Mouse (Mus musculus) adrenal gland, postnatal 4 days (tissue): ENCODE measurements around the gene Fam170b. TPM values are rescaled to one million over a fixed set of nuclear protein-coding genes. Genes with fewer than 3 reads are reported as not detected.

Source experiments
- DNase-seq, 2 experiments: peaks; one replicate each; pipeline ENCODE4 v3.0.0; 2021 to 2022; ENCODE audit warnings: low spot score in 2 of 2, mixed read lengths in 2 of 2
- long read RNA-seq, 2 experiments: library from polyadenylated mRNA; stranded (forward); transcript quantifications; one replicate each; pipeline ENCODE4 v2.0.0; 2021
- total RNA-seq, 2 experiments: library from RNA; stranded (reverse); gene quantifications; 2 replicates each; pipeline ENCODE4 v1.2.3; 2021

Gene Fam170b
- total RNA-seq, result not detected
- long read RNA-seq, experiment 1, result 0 reads
- long read RNA-seq, experiment 2, result 0 reads

DNA sequence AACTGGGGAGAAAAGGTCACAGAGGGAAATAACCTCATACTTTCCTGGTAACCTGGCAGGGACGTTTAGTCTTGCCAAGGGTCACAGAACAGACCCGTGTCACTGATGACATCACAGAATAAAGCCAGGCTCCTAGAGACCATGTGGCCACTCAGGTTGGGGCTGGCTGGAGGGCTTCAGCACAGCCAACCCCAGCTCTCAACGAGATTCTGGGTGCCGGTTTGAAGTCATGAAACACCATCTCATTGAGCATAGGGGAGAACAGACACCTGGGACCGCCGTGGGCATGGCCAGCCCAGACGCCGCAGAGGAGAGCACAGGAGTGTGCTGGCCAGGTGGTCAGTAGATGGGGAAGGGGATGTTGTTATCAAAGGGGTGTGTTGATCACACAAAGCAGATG is at the start of gene Fam170b:
Gene Fam170b (plus strand): TSS at position 116 of the 400 bp plus-strand sequence.
- DNase-seq, result no peak

DNA sequence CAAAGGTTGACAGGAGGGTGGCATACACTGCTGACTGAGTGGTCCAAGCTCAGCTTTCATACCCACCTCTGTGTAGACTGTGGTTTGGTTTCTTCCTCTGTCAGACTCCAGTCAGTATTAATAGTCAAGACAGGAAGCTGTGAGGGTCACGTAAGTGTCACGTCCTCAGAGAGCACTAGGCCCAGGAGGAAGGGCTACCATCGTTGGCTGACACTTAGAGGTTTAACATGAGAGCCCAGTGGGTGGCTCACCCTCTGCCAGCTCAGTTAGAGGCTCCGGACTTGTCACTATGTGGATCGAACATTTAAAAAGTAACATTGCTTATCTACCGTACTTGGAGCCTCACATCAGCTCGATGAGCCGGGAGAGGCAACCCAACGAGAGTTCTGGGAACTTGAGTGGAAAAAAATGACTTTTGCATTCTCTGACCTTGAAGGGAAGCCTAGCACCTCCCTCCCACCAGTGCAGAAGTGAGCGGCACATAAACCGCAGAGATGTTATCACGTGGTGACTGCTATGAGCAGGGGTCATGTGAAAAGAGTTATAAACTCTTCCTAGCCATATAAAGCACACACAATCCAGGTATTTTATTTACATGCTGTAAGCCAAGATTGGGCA is 49.5 kb upstream of the Fam170b start:
- no peak for DNase-seq

DNA sequence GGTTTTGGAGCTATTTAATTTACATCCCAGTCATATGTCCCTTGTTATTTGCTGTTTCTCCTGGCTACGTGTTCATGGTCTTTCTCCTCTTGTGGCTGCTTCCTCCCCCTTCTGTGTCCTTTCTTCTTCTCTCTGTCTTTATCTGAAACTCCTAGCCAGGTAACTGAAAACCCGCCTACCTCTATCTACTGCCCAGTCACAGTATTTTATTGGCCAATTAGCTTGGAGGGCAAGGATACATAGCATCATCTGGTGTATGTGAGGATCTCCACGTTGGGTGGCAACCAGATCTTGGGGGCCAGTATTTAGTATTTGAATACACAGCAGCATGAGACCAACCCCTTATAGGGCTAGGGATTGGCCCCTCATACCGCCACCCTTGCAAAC is 49.0 kb upstream of the Fam170b start:
- DNase-seq, result no peak

DNA sequence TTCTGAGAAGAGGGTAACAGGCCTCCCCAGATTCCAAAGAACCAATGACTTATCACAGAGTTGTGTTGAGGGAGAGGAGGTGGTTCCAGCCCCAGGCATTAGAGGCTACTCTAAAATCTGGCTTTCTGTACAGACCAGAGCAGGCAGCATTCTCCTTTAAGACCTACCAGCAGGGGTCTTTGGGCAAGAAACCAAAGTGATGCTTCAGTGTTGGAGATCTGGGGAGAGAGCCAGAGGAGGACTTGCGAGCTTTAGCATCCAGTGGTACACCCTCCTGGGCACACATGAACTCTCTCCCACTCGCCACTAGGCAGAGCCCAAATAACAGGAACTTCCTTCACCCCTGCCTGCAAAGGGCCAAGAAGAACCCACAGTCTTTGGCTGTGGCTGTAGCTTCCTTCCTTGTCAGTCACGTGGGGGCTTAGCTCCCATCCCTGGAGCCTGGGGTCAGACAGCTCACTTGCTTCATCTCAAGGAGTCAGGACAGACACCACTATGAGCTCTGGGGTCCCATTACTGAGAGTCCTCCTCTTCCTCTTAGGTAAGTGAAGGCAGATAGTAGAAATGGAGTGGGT is 48.1 kb upstream of the Fam170b start, which contains the start of gene Tmem273:
Gene Tmem273 (plus strand): TSS at position 408 of the 575 bp plus-strand sequence.
- no peak for DNase-seq

DNA sequence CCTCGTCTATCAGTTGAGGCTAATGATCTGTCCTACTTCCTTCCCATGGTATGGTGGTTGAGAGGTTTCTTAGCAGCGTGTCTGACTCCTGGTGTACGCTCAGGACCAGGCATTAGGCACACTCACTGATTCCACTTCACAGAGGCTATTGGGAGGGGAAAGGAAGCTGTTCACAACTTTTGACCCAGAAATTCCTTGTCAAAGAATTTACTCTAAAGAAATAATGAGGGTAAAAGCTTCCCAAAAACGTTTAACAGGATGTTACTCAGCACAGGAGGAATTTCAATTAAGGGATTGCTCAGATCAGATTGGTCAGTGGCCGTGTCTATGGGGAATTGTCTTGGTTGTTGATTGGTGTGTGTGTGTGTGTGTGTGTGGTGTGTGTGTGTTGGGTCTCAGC is 46.1 kb upstream of the Fam170b start:
- no peak for DNase-seq

DNA sequence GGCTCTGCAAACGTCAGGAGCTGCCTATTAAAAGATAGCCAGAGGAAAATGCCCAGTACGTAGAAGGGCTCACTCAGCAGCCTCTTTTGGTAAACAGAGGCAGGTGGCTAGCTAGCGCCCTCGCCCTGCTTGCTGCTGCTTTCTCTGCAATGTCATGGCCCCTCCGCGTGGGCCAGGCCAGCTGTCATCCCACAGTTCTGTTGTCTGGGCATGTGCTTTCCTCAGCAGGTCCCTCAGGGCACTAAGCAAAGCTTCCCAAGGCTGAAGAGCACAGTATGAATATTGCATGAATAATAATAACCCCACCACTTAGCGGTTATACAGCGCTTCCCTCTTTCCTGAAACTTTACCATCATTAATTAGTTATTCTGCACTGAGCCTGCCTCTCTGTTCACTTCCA is 37.4 kb upstream of the Fam170b start:
- DNase-seq, result no peak

DNA sequence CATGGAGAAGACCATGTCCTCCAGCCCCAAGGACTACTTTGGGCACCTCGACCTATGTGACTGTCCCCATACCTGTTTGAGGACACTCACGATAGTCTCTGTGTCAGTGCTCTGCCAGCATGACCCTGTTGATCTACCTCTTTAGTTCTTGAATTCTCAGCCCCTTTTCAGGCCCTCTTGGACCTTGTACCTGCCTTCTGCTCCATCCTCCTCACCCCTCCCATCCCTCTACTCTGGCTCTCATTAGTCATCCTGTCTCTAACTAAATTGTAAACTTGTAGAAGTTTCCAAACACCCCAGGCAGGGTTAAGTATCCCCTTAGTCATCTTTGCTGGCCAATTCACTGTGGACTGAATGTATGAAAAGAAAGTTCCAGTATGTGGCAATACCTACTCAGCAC is 36.0 kb upstream of the Fam170b start:
- DNase-seq, result no peak

DNA sequence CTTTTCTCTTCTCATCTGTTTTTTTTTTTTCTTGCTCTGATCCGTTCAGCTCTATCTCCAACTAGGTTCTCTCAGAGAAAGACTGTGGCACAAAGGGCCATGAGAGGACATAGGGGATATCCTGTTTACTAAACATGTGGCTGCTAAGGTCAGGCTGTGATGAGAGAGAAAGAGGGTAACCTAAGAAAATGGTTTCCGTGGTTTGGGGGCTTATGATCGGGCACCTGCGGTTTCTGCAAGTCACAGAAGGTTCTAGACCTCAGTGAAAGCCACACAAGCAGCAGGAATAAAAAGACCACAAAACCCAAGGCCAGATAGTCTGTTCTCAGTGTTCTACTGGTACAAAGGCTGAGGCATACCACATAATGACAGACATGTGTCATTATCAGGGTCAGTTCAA is 35.4 kb upstream of the Fam170b start:
- no peak for DNase-seq

DNA sequence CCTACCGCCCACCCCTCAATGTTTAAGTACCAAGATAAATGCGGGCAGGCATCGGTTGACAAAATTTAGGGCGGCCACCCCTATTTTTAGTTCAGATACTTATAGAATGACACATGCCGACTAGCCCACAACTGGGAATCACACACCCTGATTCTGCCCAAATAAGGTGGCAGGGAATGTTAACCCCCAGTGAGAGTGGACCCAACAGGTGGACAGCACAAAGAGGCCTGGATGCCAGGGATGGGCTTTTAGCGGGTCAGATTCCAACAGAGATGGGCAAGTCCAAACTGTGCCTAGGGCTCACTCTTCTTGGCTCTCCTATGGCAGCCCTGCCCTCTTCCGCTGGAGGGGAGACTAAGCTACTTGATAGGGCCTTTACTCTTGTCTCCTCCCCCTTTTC is 33.7 kb upstream of the Fam170b start:
- DNase-seq, result no peak

DNA sequence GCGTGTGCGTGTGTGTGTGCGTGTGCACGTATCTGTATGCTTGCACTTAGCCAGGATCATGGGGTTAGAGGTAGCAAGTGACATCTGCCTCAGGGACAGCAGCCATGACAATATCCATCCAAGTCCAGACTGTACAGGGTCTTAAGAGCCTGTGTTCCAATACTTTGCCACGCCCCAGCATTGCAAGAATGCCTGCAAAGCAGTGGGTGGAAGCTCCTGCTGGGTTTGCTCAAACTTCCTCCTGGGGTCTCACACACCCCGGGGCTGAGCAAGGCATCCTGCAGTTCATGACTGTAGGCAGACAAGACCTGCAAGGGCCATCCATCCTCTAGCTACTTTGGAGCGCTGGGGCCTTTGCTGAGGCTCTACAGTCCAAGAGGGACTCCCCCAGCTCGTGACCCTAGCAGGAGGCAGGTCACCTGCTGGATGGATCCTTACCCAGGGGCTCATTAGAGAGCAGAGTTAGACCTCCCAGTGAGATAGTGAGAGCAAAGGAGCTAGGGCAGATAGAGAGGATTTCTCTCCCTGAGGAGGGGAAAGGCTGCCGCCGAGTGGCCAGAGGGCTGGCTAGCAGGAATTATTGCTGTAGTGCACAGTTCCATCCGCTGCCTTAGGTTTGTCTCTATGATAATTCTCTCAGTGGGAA is 32.6 kb upstream of the Fam170b start:
- no peak for DNase-seq

DNA sequence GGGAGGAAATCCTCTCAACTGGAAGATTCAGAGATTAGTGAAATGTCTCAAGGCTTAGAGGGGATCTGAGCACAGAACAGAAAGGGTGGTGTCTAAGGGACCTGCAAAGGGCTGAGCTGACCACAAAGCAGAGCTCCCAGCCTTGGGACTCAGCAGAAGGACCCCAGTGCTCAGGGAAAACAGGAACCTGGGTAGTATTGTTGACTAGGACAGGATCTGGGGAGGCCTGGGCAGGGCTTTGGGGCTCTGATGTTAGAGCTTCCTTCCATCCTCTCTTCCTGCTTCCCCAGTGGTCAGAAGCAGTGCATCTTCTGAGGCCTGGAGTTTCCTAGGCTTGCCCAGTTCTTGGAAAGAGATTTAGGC is 32.1 kb upstream of the Fam170b start:
- no peak for DNase-seq

DNA sequence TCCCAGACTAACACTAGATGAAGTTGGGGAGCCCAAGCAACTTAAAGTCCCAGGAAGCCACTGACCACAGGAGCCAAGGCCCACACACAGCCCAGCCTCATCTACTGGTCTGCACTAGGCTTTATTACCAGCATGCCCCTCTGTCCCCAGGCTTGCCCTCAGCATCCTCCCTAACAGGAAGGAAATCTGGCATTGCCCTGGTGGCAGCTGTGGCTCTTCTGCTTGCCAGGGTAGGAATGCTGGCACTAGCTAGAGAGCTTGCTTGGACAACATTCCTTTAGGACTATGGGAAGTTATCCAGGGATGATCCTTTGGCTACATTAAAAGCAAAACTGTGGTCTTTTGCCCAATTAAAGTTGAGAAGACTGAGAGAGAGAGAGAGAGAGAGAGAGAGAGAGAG is 23.7 kb upstream of the Fam170b start:
- no peak for DNase-seq

DNA sequence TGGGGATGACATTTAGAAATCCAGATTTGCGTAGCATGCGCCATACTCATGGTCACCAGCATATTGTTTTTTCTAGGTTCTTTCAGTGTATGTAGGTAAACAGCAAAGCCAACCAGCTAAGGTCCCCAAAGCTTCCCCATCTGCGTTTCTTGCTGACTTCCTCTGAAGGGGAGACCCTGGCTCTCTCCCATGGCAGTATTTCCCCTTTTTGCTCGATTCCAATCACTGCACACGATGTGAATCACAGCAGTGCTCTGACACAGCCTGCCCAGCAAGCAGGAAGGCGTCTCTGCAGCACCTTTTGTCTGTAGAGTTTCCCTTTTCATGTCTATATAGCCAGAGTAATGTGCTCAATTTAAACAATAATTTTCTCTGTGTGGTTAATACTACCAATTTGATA is 21.3 kb upstream of the Fam170b start:
- DNase-seq, result no peak

DNA sequence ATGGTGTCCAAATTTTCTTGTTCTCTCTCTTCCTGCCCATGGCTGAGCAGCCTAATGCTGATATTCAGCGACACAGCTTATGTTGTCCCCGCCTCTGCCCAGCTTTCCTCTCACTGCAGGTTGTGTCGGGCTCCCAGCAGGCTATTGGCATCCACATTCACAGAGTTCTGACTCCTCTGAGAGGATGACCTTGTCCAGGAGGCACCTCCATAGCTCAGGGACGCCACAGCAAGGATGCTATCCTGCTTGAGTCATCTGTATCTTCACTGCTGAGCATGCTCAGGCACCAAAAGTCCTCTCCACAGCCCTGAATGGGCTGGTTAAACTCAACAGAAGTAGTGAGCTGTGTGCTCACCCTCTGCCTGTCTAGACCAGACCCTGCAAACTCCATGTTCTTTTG is 18.8 kb upstream of the Fam170b start:
- no peak for DNase-seq

DNA sequence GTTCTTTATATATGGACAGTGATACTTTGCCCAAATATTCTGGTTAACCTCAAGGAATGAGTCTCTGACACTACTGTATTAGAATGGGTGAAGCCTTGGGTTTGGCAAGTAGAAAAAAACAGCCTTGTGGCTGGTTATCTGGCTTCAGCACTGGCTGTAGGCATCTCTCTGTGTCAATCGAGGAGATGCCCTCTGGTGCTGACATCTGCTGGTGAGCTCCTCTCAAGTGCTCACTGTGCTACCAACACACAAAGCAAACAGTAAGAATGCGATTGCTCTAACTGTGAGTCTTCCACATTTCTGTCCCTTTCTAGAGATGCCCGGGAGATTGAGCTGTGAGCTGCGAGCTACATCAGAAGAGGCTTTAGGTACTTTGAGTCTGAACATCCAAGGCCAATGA is 17.2 kb upstream of the Fam170b start:
- DNase-seq, result no peak

DNA sequence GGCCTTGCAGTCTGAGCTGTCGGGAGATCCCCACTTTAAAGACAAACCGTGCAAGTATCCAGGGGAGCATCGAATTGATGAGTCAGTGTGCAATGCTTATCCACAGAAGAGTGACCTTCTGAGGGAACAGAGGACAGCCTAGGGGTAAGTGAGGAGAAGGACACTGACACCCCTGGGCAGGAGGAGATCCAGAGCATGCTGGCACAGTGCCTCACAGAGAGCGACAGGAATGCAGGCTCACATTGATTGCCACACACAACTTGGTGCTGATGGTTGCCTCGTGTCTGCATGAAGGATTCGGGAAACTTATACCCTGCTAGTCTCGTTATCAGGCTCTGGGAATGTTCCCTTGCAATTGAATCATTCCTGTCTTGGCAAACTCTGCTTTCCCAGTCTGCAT is 16.5 kb upstream of the Fam170b start:
- no peak for DNase-seq

DNA sequence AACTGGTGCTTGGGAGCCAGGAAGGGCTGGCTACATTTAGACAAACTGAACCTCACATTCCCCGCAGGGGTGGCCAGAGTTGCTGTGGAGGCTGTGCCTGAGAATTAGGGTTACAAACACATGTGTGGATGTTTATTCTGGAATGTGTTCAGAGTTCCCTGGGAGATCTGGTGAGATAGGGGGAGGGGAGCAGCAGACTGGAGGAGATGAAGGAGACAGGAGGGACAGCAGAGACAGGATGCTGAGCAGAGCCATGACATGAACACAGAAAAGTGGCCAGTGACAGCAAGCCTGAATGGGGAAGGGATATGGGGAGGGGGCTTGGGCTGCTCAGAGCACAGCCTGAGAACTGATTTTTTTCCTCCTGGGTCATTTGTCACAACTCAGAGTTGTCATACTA is 14.5 kb upstream of the Fam170b start:
- no peak for DNase-seq

DNA sequence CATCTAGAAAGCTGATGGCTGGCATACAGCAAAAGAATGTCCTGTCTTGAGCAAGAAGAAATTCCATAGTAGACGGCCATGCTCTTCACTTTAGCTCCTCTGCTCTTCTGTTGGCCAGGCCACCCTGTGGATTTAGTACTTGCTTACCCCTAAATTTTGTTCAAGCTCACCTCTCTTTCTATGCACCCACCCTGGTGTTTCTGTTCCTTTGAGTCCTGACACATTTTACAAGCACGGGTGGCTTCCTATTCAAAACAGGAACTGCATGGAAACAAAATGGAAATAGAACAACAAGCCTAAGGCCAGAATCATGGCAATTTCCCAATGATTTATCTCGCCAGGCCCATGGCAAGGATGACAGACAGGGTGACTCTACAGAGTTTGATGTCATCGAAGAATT is 10.9 kb upstream of the Fam170b start:
- DNase-seq, result no peak

DNA sequence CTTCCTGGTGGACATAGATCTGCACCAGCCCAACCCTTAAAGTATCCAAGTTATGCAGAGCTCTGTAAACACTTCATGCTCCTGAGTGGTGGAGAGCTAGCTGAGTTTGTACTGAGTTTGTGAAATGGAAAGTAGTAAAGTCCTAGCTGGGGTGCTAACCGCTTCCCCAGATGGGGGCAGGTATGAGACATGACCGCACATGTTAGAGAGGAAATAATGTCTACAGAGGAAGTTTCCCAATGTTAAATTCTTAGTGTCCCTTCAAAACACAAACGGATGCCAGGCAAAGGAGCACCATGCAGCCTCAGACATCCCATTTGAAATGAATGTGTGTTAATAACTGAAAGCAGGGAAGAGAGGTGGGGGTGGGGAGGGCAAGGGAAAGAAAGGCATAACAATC is 9.9 kb upstream of the Fam170b start:
- DNase-seq, result no peak

DNA sequence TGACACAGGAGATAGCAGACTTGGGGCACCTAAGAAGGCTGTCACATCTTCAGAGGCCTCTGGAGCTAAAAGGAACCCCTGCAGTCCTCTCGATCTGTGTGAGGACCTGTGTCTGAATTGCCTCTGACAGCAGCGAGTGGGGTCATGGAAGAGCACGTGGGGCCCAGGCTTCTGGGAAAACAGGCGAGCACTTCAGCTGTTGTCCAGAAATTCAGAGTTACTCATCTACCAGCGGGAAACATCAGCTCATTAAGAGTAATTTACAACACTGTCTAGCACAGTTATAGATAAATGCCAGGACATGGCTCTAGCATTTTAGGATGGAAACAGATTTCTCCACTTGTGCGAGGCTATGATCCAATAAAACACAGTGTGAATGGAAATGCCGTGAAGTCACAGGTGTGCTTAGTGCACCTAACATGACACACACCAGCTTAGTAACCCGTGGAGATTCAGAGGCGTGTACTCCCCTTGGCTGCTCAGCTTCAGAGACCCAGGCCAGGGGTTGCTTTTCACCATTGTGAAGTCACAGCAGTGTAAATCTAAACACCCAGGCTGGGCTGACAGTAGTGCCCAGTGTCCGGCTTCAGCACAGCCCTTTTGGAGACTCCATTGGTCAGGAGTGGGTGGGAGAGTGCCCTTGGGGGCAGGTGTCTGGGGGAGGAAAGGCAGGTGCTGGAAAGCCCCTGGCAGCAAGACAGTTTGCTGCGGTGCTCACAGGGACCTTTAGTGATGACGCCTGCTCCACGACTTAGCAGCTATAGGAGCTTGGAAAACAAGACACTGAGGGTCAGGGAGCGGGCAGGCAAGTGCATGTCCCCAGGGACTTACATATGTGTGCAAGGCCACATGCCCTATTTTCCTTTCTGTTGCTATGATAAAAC is 9.3 kb upstream of the Fam170b start:
- no peak for DNase-seq

DNA sequence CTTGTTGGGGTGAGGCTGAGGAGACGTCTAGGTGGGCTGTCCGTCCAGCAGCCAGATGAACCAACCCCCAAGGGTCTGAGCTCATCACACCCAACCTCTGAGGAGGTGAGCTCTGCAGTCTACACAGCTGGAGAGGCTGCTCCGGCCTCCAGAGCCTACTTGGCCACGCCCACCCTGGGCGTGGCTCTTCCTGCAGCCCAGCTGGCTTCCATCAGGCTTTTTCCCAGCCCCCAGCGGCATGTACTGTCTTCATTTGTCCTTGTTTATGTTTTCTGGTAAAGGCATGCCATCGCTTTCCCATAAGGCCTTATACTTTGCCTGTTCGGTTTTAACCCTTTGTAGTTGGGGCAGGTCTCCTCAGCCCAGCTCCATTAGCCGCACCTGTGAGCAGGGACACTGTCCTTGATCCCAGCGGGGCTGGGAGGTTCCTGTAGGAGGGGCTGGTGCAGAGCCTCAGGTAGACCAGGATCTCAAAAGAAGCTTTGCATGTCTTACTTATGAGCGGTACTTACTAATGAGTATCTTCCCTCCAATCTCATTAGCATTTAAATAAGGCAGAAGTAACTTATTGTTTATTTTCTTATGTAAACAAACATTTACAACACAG is 8.2 kb upstream of the Fam170b start:
- no peak for DNase-seq

DNA sequence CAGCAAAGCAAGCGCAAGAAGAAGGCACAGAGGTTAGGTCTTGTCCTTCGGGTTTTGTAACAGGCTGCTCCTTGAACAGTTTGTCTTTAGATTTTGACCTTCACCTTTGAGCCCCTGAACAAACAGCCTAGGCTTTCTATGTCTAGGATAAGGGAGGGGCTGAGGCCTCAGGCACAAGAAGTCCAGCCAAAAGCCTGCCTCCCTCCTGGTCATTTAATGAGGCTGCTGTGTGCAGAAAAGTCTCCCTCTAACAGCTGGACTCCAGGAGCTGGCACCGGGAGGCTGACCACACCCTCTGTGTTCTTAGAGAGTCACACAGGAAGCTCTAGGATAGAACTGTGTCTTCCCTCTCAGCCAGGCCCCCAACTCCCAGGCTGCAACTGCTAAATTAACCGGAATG is 6.6 kb upstream of the Fam170b start:
- DNase-seq, result no peak
